Mouse (Mus musculus) adrenal gland, postnatal 25 days (tissue): ENCODE measurements at regions not wholly inside any gene's neighbourhood (a gene's known extent, or its start where the extent isn't known, plus 50 kb on each side); places are given as distances from the start of the nearest gene placed in this dataset.

Source experiments
- DNase-seq: peaks from one replicate; pipeline ENCODE4 v3.0.0; 2021; ENCODE audit warnings: mixed read lengths

DNA sequence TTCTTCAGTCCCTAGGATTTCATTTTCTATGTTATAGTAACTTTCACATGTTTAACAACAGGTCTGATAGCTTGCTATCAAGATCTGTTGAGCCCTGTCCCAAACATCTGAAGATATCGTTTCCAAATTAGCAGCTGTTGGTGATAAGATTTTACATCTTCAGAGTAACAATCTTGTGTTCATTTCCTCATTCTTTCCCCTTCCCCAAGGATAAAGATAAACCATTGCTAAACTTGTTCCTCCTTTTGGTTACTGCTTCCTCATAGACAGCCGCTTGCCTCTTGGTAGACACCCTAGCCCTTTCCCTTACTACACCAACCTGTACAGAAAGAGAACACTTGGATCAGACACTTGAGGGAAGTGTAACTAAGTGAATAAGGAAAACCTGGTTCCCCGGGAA lies 58.6 kb downstream of the Kcnrg start:
- DNase-seq: no peak

DNA sequence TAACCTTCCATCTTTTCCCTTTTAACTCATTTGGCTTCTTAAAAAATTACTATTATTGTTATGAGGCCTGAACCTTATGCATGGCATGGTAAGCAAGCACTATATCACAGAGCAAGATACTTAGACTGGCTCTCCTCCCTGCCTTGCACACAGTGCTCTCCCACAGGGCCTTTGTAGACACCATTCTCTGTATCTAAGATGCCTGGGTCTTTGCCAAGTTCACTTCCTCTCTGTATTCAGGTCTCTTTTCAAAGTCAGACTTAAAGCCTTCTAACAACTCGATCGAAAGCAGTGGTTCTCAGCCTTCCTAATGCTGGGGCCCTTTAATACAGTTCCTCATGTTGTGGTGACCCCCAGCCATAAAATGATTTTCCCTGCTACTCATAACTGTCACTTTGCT lies 65.9 kb downstream of the Kcnrg start:
- DNase-seq: no peak

DNA sequence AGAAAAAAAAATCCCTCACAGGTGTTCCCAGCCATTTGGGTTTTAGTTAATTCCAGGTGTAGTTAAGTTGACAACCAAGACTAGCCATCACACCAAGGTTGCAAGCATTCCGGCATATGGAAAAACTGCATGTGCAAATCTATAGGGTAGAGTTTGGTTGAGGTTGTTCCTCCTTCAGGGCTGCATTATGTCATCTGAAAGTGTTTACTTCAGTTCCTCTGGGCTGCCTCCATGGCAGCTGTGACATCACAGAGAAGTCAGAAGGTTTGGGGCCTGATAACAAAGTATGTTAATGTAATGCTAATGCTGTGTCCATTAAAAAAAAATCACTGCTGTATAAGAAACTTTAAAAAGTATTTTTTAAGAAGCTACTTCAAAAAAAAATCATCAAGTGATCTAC lies 70.8 kb downstream of the Kcnrg start:
- DNase-seq: no peak

DNA sequence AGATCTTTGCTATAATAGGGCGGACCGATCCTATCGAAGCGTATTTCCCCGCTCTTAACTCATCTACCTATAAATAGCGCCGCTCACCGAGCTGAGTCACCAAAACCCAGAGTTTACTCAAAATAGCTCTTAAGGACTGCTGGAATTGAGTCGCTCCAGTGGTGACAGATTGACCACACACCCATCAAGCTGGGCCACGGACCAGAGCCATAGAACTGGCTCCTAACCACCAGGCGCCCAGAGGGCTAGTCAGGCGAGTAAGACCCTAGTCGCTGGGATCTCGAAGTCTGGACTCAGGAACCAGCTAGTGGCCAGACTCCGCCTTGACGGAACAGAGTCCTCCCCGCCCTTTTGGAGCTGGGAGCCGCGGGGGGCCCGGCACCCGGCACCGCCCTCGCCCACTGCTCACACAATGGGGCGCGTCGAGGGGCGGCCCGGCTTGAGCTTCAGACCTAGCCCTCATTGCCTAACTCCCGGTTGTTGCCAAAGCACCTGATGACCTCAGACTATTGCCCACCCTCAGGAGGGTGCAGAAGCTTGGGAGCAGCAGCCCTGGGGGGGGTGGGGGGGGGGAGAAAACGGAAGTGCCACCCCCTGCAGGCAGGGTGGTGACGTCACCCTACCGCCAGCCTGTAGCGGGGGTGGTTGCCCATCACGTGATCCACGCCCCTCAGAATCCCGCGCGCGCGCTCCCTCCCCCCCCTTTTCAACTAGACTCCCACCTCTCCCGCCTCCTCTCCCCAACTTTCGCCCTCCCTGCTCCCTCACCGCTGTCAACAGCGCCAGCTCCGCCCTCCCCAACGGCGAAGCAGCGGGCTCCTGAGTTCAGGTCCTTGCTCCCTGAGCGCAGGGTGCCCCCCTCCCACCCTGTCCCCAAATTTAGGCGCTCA lies 73.8 kb downstream of the Kcnrg start:
- DNase-seq: peak; percentile 94

GRCm38 (mm10) chr14:61681708-61682701 lies 74.7 kb downstream of the Kcnrg start:
- peak; percentile 96 for DNase-seq

- peak; percentile 69 for DNase-seq
Measured at GRCm38 (mm10) chr14:61682721-61683355, 75.6 kb downstream of the Kcnrg start.

DNA sequence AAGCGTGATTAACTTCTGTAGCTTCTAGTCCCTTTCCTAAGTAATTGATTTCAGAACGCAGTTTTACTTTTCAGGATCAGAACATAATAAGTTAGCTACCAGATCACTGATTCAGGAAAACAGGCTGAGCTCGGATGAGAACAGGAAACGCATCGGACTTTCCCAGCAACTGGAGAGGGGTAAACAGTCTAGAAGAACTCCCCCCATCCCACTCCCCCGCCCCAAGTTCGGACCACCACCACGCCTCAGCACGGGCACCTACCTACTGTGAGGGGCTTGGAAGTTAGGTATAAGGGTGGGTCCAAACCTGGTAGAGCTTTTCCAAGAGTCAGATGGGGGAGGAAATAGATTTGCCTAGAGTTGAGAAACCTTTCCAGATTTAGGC lies 76.1 kb downstream of the Kcnrg start:
- peak; percentile 5 for DNase-seq

DNA sequence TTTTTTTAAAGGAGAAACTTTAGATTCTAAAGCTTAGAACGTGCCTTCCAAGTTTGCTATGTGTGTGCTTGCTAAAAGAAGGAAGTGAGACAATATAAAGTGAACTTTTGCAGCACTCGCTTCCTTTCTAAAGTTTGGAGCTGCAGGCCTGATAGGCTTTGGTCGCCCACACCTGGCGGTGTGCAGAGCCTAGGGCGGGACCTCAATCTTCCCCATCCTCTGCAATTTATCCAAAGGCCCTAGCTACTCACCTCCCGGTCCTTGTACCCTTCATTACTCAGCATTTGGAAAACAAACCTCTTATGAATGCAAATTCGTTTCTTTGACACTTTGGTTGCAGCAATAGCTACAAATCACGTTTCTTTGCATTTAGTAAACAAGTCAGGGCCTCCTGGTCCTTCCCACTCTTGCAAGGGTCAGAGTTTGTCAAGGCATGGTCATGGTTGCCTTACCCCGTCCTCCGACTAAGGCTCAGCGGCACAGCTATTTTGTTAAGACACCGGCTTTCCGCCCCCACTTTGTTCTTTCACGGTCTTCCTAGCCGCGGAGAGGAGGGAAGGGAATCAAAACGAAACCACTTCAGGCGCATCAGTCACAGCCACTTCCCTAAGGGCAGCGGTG lies 76.6 kb downstream of the Kcnrg start:
- DNase-seq: peak; percentile 23

DNA sequence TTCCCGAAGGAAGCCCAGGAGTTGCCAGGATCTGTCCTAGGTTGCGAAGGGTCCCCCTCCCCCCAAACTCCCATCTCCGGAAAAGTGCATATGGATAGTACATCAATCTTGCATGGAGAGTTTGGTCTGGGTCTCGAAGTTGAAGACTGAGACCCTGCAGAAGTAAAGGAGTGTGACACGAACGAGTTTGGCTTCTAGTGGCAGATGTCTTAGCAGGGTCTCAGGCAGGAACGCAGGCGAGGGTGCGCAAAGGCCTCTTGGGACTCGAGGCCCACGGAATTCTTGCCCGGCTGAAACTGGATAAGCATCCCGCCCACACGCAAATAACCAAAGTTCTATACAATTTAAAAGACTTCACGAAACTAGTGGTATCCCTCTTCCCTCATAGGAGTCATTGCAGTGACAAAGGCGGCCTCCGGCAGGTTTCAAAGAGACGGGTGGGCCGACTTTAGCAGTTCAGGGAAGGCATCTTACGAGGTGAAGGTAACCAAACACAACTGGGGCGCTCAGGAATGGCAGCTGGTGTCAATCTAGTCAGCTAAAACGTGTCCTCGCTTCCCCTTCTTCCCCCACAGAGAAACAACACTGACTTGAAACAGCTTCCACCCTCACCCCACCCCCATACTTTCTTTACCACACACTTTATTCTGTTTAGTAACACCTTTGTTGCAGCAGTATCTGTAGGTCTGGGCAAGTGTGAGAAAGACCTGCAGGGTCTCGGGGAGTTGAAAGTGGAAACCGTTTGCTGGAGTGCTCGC lies 77.4 kb downstream of the Kcnrg start:
- no peak for DNase-seq

DNA sequence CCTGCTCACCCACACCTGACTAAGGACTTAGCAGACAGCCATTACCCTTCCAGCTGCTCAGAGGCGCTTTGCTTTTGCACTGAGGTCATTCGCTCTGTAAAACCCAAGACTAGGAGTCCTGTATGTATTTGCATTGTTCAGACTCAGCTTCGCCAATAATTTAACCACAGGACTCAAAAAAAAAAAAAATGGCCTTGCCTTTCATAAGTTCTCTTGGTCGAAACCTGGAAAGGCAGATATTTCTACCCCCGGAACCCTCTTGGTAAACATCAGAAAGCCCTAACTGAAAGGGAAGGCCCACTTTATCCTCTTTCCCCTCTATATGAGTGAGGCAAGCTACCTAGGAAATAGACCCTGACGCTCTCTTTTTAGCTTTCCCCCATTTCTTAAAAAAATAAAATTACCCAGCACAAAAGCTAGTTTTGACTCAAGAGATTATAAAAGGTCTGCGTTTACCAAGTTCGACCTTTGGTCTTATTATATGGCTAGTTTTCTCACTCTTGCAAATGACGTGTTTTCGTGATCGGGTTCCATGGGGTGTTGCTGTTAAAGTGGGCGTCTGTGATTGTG lies 78.1 kb downstream of the Kcnrg start:
- DNase-seq: no peak

- peak; percentile 19 for DNase-seq
Measured at GRCm38 (mm10) chr14:61686101-61686691, 78.9 kb downstream of the Kcnrg start.

DNA sequence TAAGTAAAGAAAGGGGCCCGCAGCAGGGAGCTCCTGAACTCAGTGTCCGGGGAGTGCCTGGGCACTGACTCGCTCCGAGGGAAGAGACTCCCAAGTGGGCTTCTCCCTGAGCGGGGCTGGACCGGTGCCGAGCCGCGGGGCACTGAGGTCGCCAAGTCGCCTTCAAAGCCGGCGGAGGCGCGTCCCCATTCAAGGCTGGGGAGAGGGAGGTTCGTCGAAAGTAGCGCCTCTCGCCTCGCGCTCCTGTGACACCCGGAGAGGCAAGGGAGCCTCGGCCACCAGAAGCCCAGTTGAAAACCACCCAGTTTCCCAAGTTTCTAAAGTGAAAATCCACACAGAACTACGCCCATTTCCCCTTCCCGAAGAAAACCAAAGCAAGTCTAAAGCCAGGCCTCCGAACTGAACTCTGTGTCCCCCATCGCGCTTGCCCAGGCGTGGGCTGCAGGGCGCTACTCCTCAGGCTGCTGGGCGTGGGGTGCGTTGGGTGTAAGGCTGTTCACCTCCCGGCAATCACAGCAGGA lies 79.6 kb downstream of the Kcnrg start:
- peak; percentile 56 for DNase-seq

DNA sequence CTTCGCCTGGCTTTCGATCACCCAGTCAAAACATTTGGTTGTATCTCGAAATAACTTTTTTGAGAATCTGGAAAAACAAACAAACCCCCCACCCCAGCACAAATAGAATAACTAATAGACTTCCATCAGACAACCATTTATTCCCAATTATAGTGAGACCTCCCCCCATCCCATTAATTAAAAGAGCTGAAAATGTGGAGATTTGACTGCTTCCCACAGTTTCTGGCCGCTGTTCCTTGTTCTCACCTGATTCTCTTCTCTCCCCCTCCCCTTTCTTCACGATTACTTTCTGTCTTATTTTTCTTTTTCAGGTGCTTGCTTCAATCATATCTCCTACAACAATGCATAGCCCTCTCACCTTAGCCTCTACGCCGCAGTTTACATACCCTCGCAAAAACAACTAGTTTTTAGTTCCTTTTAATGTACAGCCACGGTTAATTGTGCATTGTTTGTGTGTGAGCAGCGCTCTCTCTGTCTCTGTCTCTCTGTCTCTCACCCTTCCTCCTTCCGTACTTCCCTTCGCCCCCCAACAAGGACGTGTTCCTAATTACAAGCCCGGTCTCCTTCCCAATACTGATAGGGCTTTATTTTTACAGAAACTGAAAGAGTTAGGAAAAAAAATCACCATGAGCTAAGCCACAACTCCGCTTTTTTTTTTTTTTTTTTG lies 80.2 kb downstream of the Kcnrg start:
- no peak for DNase-seq

- DNase-seq: no peak
Measured at GRCm38 (mm10) chr14:61688013-61688520, 80.8 kb downstream of the Kcnrg start.

GRCm38 (mm10) chr14:61688666-61689065 lies 81.4 kb downstream of the Kcnrg start:
- DNase-seq: no peak

DNA sequence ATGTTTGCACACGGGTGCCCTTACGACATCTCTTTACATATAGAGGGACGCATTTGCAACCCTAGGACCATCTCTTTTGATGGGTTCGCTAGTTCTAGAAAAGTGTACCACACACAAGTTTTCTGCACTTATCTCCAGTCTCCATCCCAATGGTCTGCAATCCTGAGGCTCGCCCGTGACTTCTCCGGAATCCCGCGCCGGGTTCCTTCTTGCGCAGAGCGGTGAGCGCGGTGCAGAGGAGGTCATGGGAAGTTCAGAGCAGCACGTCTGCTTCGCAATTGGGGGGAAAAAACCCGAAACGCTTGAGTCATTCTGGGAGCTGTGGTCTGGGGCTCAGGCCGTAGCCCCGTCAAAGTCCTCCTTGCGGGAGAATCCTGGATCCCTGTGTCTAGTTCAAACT lies 82.0 kb downstream of the Kcnrg start:
- DNase-seq: peak; percentile 4

DNA sequence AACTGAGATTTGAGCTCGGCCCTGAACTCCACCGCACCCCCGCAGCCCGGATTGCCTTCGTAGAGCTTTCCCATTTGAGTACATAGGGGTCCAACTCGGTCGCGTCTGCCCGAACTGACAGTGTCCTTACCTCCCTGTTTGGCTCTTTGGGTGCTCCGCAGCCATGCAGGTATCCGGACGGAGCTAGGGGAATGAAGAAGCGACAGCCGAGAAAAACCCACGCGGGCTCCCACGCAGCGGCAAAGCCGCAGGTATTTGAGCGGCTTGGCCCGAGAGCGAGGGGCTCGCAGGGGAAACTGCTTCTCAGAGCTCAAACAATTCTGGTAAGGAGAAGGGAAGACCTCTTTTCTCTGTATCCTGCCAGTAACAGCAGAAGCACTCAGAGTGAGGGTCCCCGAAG lies 82.5 kb downstream of the Kcnrg start:
- no peak for DNase-seq

GRCm38 (mm10) chr14:61691785-61692372 lies 84.6 kb downstream of the Kcnrg start:
- DNase-seq: no peak

- no peak for DNase-seq
Measured at GRCm38 (mm10) chr14:61694796-61695195, 87.5 kb downstream of the Kcnrg start.
